Mouse (Mus musculus) 3T3-L1 (cell line): ENCODE measurements around the gene Mtrf1l.

ENCODE experiments used
- DNase-seq: peaks from one replicate; pipeline ENCODE4 v3.0.0-alpha.2; 2015; ENCODE audit warnings: low read depth, low spot score

Gene Mtrf1l

DNA sequence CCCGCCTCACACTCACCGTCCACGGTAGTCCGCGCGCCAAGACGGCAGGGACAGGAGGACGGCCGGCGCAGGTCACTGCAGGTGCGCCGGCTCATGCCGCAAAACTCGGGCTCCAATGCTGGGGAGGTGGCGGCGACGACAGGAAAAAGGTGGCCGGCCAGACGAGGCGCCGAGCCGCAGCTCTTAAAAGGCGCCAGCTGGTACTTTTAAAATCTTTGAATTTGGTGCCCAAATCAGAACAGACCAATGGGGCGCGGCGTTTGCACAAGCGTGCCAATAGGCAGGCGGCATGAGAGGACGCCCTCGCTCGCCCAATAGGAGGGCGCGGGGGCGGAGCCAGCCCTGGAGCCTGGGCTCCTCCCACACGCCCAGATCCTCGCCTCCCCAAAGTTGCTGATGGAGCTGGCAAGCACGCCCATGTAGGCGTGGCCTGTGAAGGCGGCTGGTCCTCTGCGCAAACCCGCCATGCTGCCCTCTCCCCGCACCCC lies 18.4 kb downstream of the Mtrf1l start, which contains the start of gene Fbxo5:
Gene Fbxo5, minus strand, starts transcription at position 358 of the 488 bp plus-strand sequence.
- peak; percentile 98 for DNase-seq

DNA sequence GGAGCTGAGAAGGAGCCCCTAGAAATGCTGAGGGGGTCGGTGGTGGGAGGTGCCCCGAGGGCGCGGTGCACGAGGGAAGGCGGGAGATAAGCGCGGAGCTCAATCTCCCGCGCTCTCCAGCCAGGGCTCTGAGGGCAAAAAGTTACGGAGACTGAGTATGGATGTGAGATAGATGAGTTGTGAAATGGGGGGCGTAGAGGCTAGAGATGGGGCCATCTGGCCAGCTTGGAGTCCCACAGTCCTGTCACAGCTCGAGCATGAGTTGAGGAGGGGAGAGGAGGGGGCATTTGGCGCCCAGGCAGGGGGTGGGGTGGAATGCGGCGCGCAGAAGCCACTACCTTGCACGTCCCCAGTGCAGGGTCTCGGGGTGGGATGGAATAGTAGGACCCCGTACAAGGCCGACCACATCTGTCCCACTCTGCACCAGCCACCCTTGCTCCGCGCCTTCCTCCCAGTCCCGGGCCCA lies 19.0 kb downstream of the Mtrf1l start:
- DNase-seq, result peak; percentile 34

DNA sequence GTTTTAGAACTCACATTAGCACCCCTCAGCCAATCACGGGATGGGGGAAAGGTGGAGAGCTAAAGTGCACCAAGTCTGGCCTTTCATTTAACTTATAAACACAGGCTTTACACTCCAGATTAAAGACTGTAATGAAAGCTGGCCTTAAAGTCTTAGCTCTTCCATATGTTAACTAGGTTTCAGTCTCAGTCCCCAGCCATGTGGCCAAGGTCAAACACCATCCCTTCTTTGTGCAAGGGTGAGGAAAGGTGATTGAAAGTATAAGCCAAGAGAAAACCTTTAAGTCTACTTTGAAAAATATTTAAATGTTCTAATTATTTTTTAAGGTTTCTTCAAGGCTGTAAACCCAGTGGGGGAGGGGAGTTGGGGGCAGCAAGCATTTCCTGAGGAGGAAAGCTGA lies 20.0 kb downstream of the Mtrf1l start:
- DNase-seq, result no peak

DNA sequence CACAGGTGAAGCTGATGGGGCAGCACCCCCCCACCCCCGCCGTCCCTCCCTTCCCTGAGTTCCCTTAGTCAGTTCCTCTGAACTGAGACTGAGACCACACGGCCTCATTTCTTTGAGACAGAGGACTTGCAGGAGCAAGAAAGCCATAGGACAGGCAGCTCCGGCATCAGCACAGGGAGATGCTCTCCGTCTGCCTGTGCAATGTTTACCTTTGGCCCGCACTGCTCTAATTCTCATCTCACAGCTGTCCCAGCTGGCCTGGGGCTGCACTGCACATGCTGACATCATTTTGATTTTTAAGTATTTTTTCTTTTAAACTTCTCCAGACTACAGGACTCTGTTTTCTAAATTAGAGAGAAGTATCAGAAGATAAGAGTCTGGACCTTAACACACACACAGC lies 20.8 kb downstream of the Mtrf1l start:
- peak; percentile 29 for DNase-seq

DNA sequence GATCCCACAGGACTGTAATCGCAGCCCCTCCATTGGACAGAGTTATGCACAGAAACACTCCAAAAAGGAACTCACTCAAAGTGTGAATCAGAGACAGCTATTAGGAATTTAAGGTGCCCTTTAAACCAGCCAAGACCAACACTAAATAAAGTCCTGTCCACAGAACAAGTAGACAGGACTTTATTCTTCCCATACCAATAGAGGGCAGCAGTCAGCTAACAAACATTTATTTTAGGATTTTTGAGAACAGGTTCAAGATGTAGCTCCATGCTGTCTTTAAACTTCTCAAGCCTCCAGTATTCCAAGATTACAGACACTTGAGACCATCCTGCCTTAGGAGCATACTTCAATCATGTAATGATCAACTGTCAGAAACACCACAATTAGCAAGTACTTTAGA lies 23.2 kb downstream of the Mtrf1l start:
- DNase-seq, result peak; percentile 77

DNA sequence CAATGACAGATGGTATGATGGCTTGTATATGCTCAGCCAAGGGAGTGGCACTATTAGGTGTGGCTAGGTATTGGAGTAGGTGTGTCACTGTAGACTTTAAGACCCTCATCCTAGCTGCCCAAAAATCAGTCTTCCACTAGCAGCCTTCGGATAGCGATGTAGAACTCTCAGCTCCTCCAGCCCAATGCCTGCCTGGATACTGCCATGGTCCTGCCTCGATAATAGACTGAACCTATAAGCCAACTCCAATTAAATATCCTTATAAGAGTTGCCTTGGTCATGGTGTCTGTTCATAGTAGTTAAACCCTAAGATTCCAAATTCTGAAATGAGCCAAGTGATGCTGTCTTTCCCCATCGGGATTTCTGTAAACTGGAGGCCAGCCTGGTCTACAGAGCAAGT lies 25.6 kb downstream of the Mtrf1l start:
- no peak for DNase-seq

DNA sequence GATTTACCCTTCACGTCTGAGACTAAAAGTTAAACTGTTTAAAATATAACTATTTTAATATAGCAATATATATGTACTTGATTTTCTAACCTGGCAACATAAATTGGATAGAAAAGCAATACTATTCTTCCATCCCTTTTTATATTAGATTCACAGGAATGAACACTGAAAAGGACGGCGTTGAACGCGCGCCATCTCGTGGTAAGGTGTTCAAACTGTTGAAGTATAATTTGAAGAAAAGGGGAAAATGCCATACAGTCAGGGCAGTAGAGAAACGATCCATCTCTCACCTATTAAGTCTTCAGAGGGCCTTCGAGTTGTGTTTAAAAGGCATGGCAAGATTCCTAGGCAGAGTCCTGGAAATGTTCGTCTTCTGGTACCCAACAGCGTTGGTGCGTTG lies 33.1 kb downstream of the Mtrf1l start:
- peak; percentile 74 for DNase-seq

DNA sequence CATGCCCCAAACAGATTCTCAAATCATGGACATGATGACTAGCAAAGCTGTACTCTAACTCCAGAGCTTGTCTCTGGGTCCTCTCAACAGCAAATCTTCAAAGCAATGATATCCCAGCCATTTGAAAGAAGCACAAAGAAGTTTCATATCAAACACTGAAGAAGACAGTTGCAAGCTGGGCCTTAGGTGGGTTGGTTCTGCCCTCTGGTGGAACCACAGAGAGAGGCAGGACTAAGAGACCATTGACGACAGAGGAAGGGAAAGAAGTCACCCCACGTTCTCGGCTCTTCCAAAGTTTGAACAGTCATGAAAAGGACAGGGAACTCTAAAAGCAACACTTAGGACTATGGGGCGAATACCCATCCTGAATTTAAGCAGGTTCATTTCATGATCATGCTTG lies 36.8 kb downstream of the Mtrf1l start:
- DNase-seq, result peak; percentile 73
